Mouse (Mus musculus): ENCODE data around the gene Slc17a1.

GRCm38 (mm10) chr13:23930904-23931303 is 63.4 kb downstream of the Slc17a1 start:
- TF ChIP-seq POLR2AphosphoS2 (IDR thresholded peaks at IDR 0.05; ENCODE audit: low read depth, low read length) (no peak), CTCF (conservative IDR thresholded peaks at IDR 0.05 in 1 of 2, IDR thresholded peaks at IDR 0.05 in 1 of 2; ENCODE audit: low read depth in 2 of 2, low read length in 2 of 2) (no peak), NRF1 (IDR thresholded peaks at IDR 0.05; ENCODE audit: low read depth, low read length) (no peak), POLR2A (IDR thresholded peaks at IDR 0.05; ENCODE audit: low read depth, low read length) (no peak), MEF2A (IDR thresholded peaks at IDR 0.05; ENCODE audit: borderline replicate concordance, low read depth, low read length) (no peak), MAX (IDR thresholded peaks at IDR 0.05; ENCODE audit: low read length) (no peak), ETS1 (conservative IDR thresholded peaks at IDR 0.05; ENCODE audit: low read depth, low read length) (no peak), CHD2 (IDR thresholded peaks at IDR 0.05; ENCODE audit: low read length) (no peak)

All from CH12.LX (cell line).